Mouse (Mus musculus): ENCODE data around the gene Trub1.

GRCm38 (mm10) chr19:57498110-57498743, 45.5 kb downstream of the Trub1 start:
- no peak for TF ChIP-seq CTCF (IDR thresholded peaks at IDR 0.05; ENCODE audit: control insufficient read depth, insufficient read depth, insufficient read length)
- TF ChIP-seq CEBPB (IDR thresholded peaks at IDR 0.05; ENCODE audit: low read depth): no peak
- no peak for TF ChIP-seq MAX (IDR thresholded peaks at IDR 0.05)
- TF ChIP-seq MYOG (IDR thresholded peaks at IDR 0.05; ENCODE audit: control insufficient read depth, extremely low read depth, insufficient read length): no peak
- TF ChIP-seq MYOD1 (IDR thresholded peaks at IDR 0.05; ENCODE audit: control insufficient read depth, insufficient read length, low read depth): no peak
